Mouse (Mus musculus): ENCODE measurements around the gene Stox2. TPM values are rescaled to one million over a fixed set of nuclear protein-coding genes. Genes with fewer than 3 reads are reported as not detected.

Stox2 gene
- polyA plus RNA-seq, 1 experiment from 2014 or later: 9.2 TPM

DNA sequence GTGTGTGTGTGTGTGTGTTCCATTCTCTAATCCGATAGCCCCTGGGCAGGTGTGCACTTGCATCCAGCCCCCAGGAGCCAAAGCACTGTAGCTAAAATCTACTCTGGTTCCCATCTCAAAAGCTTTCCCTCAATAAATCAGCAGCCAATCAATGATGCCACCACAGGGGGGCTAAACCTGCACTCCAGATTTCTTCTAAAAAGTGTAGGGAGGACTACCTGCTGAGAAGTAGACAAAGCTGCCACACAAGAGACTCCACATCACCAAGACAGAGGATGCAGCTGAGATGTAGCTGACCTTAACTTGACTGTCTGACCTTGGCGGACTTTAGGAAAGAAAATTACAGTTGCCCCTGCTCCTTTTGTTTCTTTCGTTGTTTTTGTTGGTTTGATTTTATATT is 127.7 kb downstream of the Stox2 start:
- no peak overlapping the region for H3K4me3 ChIP-seq (replicated peaks; ENCODE audit: low read length)
- H3K9ac ChIP-seq (ENCODE audit: low read length): no peak overlapping the region
- H3K36me3 ChIP-seq (ENCODE audit: control insufficient read depth, insufficient read depth, low read length): no peaks in the 10 kb centered on the region
- H3K27me3 ChIP-seq (ENCODE audit: control insufficient read depth, insufficient read depth, low read length): no peaks in the 10 kb centered on the region
- H3K4me2 ChIP-seq (ENCODE audit: low read depth, low read length): no peak overlapping the region
- no peaks in the 10 kb centered on the region for H3K4me1 ChIP-seq (ENCODE audit: control insufficient read depth, insufficient read depth, low read length)
- WGBS: 89% methylated on average over 3 of the region's 3 CpGs
- no peak for ATAC-seq (ENCODE audit: insufficient read depth, low FRiP score)
- H3K27ac ChIP-seq (ENCODE audit: low read length): no peak overlapping the region
- H3K9me3 ChIP-seq (replicated peaks; ENCODE audit: control insufficient read depth, low read length): no peaks in the 10 kb centered on the region

DNA sequence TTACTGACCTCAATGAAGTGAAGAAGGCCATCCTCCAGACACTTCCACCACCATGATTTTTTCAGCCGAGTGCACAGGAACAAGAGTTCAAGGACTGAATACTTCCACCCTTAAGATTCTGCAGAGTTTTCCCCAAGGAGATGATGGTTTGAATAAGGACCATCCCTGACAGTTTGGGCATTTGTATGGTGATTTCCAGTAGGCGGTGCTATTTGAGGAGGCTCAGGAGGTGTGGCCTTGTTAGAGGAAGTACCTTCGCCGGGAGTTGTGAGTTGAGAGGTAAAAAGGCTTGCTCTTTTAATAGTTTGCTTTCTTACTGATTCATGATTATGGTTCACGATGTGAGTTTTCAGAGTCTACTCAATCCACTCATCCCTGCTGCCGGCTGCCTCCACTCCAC is 138.0 kb downstream of the Stox2 start:
- H3K27ac ChIP-seq (ENCODE audit: low read length): no peak overlapping the region
- WGBS: 90% methylated on average over 6 of the region's 6 CpGs
- H3K27me3 ChIP-seq (ENCODE audit: control insufficient read depth, insufficient read depth, low read length): no peaks in the 10 kb centered on the region
- H3K9ac ChIP-seq (ENCODE audit: low read length): no peak overlapping the region
- H3K4me1 ChIP-seq (ENCODE audit: control insufficient read depth, insufficient read depth, low read length): no peaks in the 10 kb centered on the region
- no peaks in the 10 kb centered on the region for H3K9me3 ChIP-seq (replicated peaks; ENCODE audit: control insufficient read depth, low read length)
- no peak overlapping the region for H3K4me3 ChIP-seq (replicated peaks; ENCODE audit: low read length)
- ATAC-seq (ENCODE audit: insufficient read depth, low FRiP score): no peak
- no peak overlapping the region for H3K4me2 ChIP-seq (ENCODE audit: low read depth, low read length)
- no peaks in the 10 kb centered on the region for H3K36me3 ChIP-seq (ENCODE audit: control insufficient read depth, insufficient read depth, low read length)

DNA sequence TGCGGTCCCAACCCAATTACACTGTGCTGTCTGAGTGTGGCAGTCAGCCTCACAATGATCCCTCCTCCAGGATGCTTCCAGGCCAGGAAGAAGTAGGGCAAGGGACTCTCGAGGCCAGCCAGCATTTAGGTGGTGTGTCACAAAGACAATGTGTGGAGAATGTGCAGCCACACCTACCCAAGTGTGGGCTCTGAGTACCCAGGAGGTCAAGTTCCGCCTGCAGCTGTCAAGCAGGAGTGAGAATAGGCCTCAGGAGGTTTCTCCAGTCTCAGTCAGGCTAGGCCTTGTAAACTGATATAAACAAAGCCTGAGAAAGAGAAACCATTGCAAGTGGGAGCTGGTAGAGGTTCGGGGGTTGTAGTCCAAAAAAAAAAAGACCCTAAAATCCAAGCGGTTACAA is 139.8 kb downstream of the Stox2 start:
- no peak overlapping the region for H3K27ac ChIP-seq (ENCODE audit: low read length)
- no peaks in the 10 kb centered on the region for H3K4me1 ChIP-seq (ENCODE audit: control insufficient read depth, insufficient read depth, low read length)
- H3K4me2 ChIP-seq (ENCODE audit: low read depth, low read length): no peak overlapping the region
- no peaks in the 10 kb centered on the region for H3K9me3 ChIP-seq (replicated peaks; ENCODE audit: control insufficient read depth, low read length)
- no peaks in the 10 kb centered on the region for H3K27me3 ChIP-seq (ENCODE audit: control insufficient read depth, insufficient read depth, low read length)
- WGBS: 75% methylated on average over 5 of the region's 5 CpGs
- no peak overlapping the region for H3K4me3 ChIP-seq (replicated peaks; ENCODE audit: low read length)
- ATAC-seq (ENCODE audit: insufficient read depth, low FRiP score): no peak
- H3K9ac ChIP-seq (ENCODE audit: low read length): no peak overlapping the region
- no peaks in the 10 kb centered on the region for H3K36me3 ChIP-seq (ENCODE audit: control insufficient read depth, insufficient read depth, low read length)

DNA sequence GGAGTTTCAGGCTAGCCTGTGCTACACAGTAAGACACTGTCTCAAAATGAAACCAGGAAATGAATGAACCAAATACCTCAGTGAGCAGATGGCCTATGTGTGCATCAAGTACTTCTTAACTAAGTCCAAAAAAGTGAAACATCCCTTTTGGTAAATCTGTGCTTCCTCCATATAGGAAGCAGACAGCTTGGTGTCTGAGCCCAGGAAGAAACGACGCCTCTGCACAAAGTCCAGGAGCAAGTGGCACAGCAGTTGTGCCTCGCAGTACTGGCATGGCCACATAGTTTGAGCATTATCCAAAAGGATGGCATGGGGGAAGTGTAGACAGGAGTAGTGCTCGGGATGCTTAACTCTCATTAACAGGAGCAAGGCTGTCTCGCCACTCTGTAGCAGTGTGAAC is 140.3 kb downstream of the Stox2 start:
- Histone ChIP-seq H3K4me1 (ENCODE audit: control insufficient read depth, insufficient read depth, low read length) (no peaks in the 10 kb centered on the region), H3K9ac (ENCODE audit: low read length) (no peak overlapping the region), H3K27ac (ENCODE audit: low read length) (no peak overlapping the region), H3K36me3 (ENCODE audit: control insufficient read depth, insufficient read depth, low read length) (no peaks in the 10 kb centered on the region), H3K9me3 (replicated peaks; ENCODE audit: control insufficient read depth, low read length) (no peaks in the 10 kb centered on the region), H3K4me3 (replicated peaks; ENCODE audit: low read length) (no peak overlapping the region), H3K4me2 (ENCODE audit: low read depth, low read length) (no peak overlapping the region), H3K27me3 (ENCODE audit: control insufficient read depth, insufficient read depth, low read length) (no peaks in the 10 kb centered on the region)
- no peak for ATAC-seq (ENCODE audit: insufficient read depth, low FRiP score)
- WGBS: 95% methylated on average over 5 of the region's 5 CpGs

DNA sequence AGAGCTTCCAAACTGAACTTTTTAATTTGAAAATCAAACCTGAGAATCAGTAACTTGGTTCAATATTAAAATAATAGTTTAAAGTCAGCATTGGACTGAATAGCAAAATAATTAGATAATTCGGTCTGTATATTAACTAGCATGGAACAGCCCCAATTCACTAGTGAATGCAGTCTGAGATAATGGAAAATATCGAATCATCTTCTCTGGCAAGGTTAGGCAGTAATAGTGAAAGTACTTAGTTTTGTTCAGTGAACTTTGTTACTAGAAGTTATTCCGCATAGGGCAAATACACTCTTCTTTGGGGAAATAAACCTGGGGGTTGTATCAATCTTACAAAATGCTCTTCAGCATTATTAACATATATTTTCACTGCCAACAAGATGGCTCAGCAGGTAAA is 147.7 kb downstream of the Stox2 start:
- Histone ChIP-seq H3K36me3 (ENCODE audit: control insufficient read depth, insufficient read depth, low read length) (no peaks in the 10 kb centered on the region), H3K9me3 (replicated peaks; ENCODE audit: control insufficient read depth, low read length) (no peaks in the 10 kb centered on the region), H3K4me1 (ENCODE audit: control insufficient read depth, insufficient read depth, low read length) (no peaks in the 10 kb centered on the region), H3K27me3 (ENCODE audit: control insufficient read depth, insufficient read depth, low read length) (no peaks in the 10 kb centered on the region), H3K9ac (ENCODE audit: low read length) (no peak overlapping the region), H3K4me2 (ENCODE audit: low read depth, low read length) (no peak overlapping the region), H3K27ac (ENCODE audit: low read length) (no peak overlapping the region), H3K4me3 (replicated peaks; ENCODE audit: low read length) (no peak overlapping the region)
- no peak for ATAC-seq (ENCODE audit: insufficient read depth, low FRiP score)
- 90% methylated on average over 3 of the region's 3 CpGs for WGBS

DNA sequence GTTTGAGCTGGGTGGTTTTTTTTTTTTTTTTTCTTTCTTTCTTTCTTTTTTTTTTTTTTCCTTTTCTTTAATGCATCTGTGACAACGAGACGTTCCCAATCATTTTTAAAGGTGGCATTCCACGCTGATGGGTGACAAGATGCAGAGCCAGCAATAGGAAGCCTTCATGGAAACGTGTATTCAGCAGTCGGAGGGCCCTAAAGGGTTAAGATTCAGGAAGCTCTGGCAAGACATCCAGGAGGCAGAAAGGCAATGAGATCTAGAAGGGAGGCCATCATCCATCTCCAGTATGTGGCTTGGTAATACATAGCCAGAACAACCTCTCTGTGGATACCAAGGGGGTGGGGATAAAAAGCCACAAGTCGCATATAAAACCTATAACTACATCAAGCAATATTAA is 156.5 kb downstream of the Stox2 start:
- no peak for ATAC-seq (ENCODE audit: insufficient read depth, low FRiP score)
- Histone ChIP-seq H3K9me3 (replicated peaks; ENCODE audit: control insufficient read depth, low read length) (no peaks in the 10 kb centered on the region), H3K27me3 (ENCODE audit: control insufficient read depth, insufficient read depth, low read length) (no peaks in the 10 kb centered on the region), H3K36me3 (ENCODE audit: control insufficient read depth, insufficient read depth, low read length) (no peaks in the 10 kb centered on the region), H3K9ac (ENCODE audit: low read length) (peak overlapping the region; percentile 88), H3K4me1 (ENCODE audit: control insufficient read depth, insufficient read depth, low read length) (peaks cover 20% of the 10 kb centered on the region), H3K27ac (ENCODE audit: low read length) (no peak overlapping the region; the same call in 1 of the 2 replicates), H3K4me3 (replicated peaks; ENCODE audit: low read length) (peak overlapping the region; percentile 80), H3K4me2 (ENCODE audit: low read depth, low read length) (peak overlapping the region; percentile 86)
- 13% methylated on average over 6 of the region's 6 CpGs for WGBS

DNA sequence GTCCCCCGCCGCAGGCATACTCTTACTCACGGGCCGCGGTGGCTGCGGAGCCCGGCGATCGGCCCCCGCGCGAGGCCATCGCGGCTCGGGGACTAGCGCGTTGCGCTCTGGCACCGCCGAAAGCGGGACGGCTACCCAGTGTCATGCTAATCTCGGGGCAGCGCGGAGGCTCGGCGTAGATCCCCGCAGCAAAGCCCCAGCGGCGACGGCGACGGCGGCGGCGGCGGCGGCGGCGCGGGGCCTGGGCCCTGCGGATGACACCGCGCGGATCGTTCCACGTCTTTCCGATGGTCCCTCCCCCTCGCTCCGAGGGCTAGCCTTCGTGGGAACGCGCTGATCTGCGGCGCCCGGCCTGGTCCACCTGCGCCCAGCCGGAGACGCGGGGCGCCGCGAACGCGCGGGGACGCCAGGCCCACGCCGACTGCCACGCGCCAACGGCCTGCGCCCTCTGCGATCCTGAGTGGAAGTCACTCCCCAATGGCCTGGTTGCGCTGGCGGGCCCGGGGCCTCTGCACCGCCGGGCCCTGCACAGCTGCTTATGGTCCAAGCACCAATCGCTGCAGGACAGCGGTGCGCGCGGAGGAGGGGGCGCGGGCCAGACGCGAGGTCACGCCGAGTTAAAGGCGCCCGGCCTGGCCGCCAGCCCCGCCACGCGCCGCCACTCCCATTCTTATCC is 157.2 kb downstream of the Stox2 start:
- H3K27ac ChIP-seq (ENCODE audit: low read length): peak overlapping the region; percentile 72
- H3K27me3 ChIP-seq (ENCODE audit: control insufficient read depth, insufficient read depth, low read length): no peaks in the 10 kb centered on the region
- peak overlapping the region; percentile 86 for H3K4me2 ChIP-seq (ENCODE audit: low read depth, low read length)
- H3K4me3 ChIP-seq (replicated peaks; ENCODE audit: low read length): peak overlapping the region; percentile 80
- peak overlapping the region; percentile 88 for H3K9ac ChIP-seq (ENCODE audit: low read length)
- ATAC-seq (ENCODE audit: insufficient read depth, low FRiP score): peak; percentile 79; the same call in 1 of the 2 replicates
- no peaks in the 10 kb centered on the region for H3K36me3 ChIP-seq (ENCODE audit: control insufficient read depth, insufficient read depth, low read length)
- H3K9me3 ChIP-seq (replicated peaks; ENCODE audit: control insufficient read depth, low read length): no peaks in the 10 kb centered on the region
- peaks cover 20% of the 10 kb centered on the region for H3K4me1 ChIP-seq (ENCODE audit: control insufficient read depth, insufficient read depth, low read length)
- WGBS: 0% methylated on average over 96 of the region's 97 CpGs

DNA sequence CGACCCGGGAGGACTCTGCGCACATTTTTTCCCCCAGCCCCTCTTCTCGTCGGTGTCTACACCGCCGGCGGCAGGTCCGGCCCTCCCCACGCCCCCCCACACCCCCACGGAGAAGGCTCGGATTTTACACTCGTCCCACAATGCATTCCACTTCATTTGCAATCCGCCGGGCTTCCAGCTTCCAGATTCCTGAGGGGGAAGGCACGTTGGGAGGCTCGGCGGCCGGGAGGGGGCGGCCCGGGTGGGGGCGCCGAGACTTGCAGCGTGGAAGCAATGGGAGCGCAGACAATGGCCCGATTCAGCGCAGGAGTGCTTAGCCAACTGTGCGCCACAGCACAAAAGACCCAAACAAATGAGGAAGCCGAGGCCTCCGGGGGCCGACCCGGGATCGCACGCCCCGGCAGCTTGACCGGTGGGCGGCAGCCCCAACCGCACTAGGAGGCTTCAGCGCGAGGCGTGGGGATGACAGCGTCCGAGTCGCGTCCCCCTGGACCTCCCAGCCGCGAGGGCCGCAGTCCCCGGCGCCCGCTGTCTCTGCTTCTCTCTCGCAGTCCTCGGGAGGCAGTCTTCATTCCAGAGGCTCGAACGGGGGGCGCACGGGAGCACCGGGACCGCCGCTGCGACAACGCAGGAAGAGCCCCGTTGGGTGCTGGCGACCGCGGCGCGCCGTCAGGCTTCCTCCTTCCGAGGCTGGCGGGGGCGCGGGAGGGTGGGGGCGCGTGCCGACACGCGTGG is 157.9 kb downstream of the Stox2 start:
- H3K4me3 ChIP-seq (replicated peaks; ENCODE audit: low read length): peak overlapping the region; percentile 80

DNA sequence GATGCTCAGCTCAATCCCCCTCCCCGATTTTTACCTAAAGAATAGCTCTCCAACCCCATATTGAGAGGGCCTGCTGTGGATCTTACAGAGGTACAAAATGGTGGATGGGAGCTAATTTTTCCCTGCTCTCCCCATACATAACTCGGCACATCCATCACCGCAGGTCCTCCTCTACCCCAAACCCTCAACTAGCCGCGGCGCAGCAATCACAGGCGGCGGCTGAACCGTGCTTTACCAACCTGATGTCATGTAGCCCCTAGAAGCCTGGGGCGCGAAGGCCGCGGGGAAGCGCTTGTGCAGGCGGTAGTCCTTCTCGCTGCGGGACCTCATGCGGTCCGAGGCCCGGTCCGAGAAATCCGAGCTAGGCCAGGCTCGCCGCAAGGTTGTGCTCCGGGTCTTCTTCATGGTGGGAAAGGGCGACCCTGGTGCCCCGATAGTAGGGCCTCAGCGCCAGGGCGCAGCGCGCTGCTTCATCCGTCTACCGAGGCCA is 158.5 kb downstream of the Stox2 start:
- no peaks in the 10 kb centered on the region for H3K9me3 ChIP-seq (replicated peaks; ENCODE audit: control insufficient read depth, low read length)
- peak overlapping the region; percentile 80 for H3K4me3 ChIP-seq (replicated peaks; ENCODE audit: low read length)
- peak overlapping the region; percentile 5; the same call in 1 of the 2 replicates for H3K27ac ChIP-seq (ENCODE audit: low read length)
- no peaks in the 10 kb centered on the region for H3K27me3 ChIP-seq (ENCODE audit: control insufficient read depth, insufficient read depth, low read length)
- H3K4me1 ChIP-seq (ENCODE audit: control insufficient read depth, insufficient read depth, low read length): peaks cover 24% of the 10 kb centered on the region
- peak; percentile 34 for ATAC-seq (ENCODE audit: insufficient read depth, low FRiP score)
- peak overlapping the region; percentile 88 for H3K9ac ChIP-seq (ENCODE audit: low read length)
- WGBS: 2% methylated on average over 33 of the region's 33 CpGs
- peak overlapping the region; percentile 86 for H3K4me2 ChIP-seq (ENCODE audit: low read depth, low read length)
- H3K36me3 ChIP-seq (ENCODE audit: control insufficient read depth, insufficient read depth, low read length): no peaks in the 10 kb centered on the region

More for the DNA sequence above, 157.9 kb downstream of the Stox2 start:
- under 1% methylated on average over 75 of the region's 78 CpGs for WGBS
- Histone ChIP-seq H3K9ac (ENCODE audit: low read length) (peak overlapping the region; percentile 88), H3K4me1 (ENCODE audit: control insufficient read depth, insufficient read depth, low read length) (peaks cover 24% of the 10 kb centered on the region), H3K9me3 (replicated peaks; ENCODE audit: control insufficient read depth, low read length) (no peaks in the 10 kb centered on the region), H3K27me3 (ENCODE audit: control insufficient read depth, insufficient read depth, low read length) (no peaks in the 10 kb centered on the region), H3K4me2 (ENCODE audit: low read depth, low read length) (peak overlapping the region; percentile 86), H3K36me3 (ENCODE audit: control insufficient read depth, insufficient read depth, low read length) (no peaks in the 10 kb centered on the region), H3K27ac (ENCODE audit: low read length) (peak overlapping the region; percentile 72)
- peak; percentile 54 for ATAC-seq (ENCODE audit: insufficient read depth, low FRiP score)

Data from stomach, embryonic 16.5 days (tissue).